Mouse (Mus musculus): Measurements from ENCODE around the gene Igf1r. TPM values are rescaled to one million over a fixed set of nuclear protein-coding genes. Genes with fewer than 3 reads are reported as not detected.

The Igf1r gene
- polyA plus RNA-seq, 1 experiment from 2014 or later: 6.8 TPM

DNA sequence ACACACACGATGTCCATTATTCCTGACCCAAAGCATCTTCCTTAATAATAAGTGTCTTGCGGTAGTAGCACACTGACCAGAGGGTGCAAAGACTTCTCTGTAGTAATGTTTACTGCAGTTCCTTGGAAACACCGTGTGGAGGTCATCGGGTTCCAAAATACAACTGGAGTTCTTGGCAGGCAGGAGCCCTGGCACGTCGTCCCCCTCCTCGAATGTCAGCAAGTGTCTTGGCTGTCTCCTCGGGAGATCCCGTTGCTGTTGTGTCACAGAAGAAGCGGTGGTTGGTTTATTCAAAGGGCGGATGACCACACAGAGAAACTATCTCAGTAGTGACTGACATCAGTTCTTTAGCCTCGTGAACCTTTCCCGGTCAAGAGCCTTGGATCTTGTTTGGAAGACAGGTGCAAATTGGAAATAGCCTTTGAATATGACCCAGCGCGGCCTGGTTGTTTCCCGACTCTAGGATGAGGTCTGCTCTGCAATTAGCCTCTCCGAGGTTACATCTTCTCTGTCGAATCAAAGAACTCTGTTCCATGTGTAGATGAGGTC, 263.0 kb downstream of the Igf1r start:
- Histone ChIP-seq H3K9ac (ENCODE audit: low read length) (no peak overlapping the region), H3K4me1 (replicated peaks; ENCODE audit: control insufficient read depth, insufficient read depth) (no peaks in the 10 kb centered on the region), H3K4me2 (replicated peaks; ENCODE audit: low read depth) (no peak overlapping the region), H3K9me3 (ENCODE audit: control insufficient read depth, low read length) (no peaks in the 10 kb centered on the region), H3K27me3 (ENCODE audit: control insufficient read depth, insufficient read depth, low read length) (no peaks in the 10 kb centered on the region), H3K27ac (replicated peaks) (no peak overlapping the region), H3K4me3 (ENCODE audit: low read depth, low read length) (no peak overlapping the region), H3K36me3 (ENCODE audit: control insufficient read depth, insufficient read depth, low read length) (peaks cover 17% of the 10 kb centered on the region)
- ATAC-seq (ENCODE audit: low FRiP score, low TSS enrichment) (no peak), DNase-seq (ENCODE audit: low spot score) (no peak)
- TF ChIP-seq EP300 (optimal IDR thresholded peaks at IDR 0.05) (no peak), CTCF (IDR thresholded peaks at IDR 0.05; ENCODE audit: low read depth) (no peak)
- WGBS: 71% methylated on average over 18 of the region's 18 CpGs

DNA sequence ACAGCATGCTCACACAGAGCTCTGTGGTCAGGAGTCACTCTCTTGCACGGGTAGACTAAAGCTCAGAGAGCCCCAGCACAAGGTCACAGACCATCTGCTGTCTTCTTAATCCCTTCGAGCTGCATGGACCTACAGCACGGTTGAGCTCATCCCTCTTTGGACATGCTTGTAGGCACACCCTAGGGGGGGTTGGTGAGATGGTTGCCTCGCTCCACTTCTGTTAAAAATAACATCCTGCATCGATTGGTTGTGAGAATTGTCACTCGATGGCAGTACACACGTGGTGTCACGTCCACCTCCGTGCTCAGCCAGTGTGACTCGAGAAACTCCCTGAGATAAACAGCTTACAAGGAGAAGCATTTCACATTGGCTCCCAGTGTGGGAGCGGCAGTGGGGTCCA, 266.3 kb downstream of the Igf1r start:
- Histone ChIP-seq H3K27me3 (ENCODE audit: control insufficient read depth, insufficient read depth, low read length) (no peaks in the 10 kb centered on the region), H3K4me2 (replicated peaks; ENCODE audit: low read depth) (no peak overlapping the region), H3K9ac (ENCODE audit: low read length) (no peak overlapping the region), H3K4me1 (replicated peaks; ENCODE audit: control insufficient read depth, insufficient read depth) (no peaks in the 10 kb centered on the region), H3K36me3 (ENCODE audit: control insufficient read depth, insufficient read depth, low read length) (peaks cover 15% of the 10 kb centered on the region), H3K4me3 (ENCODE audit: low read depth, low read length) (no peak overlapping the region), H3K27ac (replicated peaks) (no peak overlapping the region), H3K9me3 (ENCODE audit: control insufficient read depth, low read length) (no peaks in the 10 kb centered on the region)
- ATAC-seq (ENCODE audit: low FRiP score, low TSS enrichment) (no peak), DNase-seq (ENCODE audit: low spot score) (no peak)
- TF ChIP-seq CTCF (IDR thresholded peaks at IDR 0.05; ENCODE audit: low read depth) (no peak), EP300 (optimal IDR thresholded peaks at IDR 0.05) (no peak)
- 86% methylated on average over 11 of the region's 11 CpGs for WGBS

DNA sequence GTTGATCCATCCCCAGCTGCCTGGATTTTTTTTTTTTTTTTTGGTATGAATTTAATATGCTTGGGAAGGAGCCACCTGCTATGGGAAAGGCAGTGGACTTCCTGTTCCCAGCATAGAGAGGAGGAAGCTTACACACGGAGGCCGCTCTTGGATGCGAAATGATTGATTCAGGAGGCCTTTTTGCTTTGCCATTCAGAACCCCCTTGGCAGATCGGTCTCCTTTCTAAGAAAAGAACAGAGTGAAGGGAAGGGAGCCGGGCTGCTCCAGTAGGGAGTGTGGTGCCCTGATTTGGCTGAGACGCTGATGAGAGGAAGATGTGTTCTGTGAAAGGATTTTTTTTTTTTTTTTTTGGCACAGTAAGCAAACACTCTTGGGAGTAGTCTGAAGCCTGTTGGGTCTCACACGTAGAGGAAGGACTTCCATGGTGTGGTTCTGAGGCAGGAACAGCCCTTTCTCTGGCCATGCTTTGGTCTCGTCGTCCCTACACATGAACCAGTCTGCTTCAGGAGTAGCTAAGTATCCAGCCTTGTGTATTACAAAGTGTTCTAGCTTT, 269.1 kb downstream of the Igf1r start:
- WGBS: 67% methylated on average over 9 of the region's 9 CpGs
- Histone ChIP-seq H3K4me3 (ENCODE audit: low read depth, low read length) (no peak overlapping the region), H3K9me3 (ENCODE audit: control insufficient read depth, low read length) (no peaks in the 10 kb centered on the region), H3K4me2 (replicated peaks; ENCODE audit: low read depth) (no peak overlapping the region), H3K27me3 (ENCODE audit: control insufficient read depth, insufficient read depth, low read length) (no peaks in the 10 kb centered on the region), H3K27ac (replicated peaks) (no peak overlapping the region; the same call in 1 of the 2 replicates), H3K36me3 (ENCODE audit: control insufficient read depth, insufficient read depth, low read length) (peaks cover 20% of the 10 kb centered on the region), H3K9ac (ENCODE audit: low read length) (no peak overlapping the region), H3K4me1 (replicated peaks; ENCODE audit: control insufficient read depth, insufficient read depth) (no peaks in the 10 kb centered on the region)
- TF ChIP-seq CTCF (IDR thresholded peaks at IDR 0.05; ENCODE audit: low read depth): no peak
- DNase-seq (ENCODE audit: low spot score) (no peak), ATAC-seq (ENCODE audit: low FRiP score, low TSS enrichment) (no peak)

DNA sequence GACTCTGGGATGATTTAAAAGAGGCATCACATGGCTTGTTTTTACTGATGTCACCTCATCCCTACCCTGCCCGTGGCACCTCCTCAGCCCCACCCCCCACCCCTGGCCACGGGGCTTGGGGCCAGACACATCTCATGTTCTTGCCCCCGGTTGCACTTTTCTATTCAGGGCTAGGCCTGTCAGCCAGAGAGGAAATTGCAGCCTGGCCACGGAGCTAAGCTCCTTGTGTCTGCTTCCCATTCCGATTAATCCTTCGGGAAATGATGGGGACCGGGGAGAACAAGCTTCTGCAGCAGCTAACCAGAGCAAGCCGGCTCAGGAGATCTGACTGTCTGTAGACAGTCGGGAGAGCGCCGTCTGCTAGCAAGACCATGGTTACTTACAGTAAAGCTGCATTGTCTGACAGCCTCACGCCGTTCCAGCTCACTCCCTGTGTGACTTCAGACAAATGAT, 270.8 kb downstream of the Igf1r start:
- TF ChIP-seq EP300 (optimal IDR thresholded peaks at IDR 0.05) (no peak), CTCF (IDR thresholded peaks at IDR 0.05; ENCODE audit: low read depth) (no peak)
- DNase-seq (ENCODE audit: low spot score): no peak

DNA sequence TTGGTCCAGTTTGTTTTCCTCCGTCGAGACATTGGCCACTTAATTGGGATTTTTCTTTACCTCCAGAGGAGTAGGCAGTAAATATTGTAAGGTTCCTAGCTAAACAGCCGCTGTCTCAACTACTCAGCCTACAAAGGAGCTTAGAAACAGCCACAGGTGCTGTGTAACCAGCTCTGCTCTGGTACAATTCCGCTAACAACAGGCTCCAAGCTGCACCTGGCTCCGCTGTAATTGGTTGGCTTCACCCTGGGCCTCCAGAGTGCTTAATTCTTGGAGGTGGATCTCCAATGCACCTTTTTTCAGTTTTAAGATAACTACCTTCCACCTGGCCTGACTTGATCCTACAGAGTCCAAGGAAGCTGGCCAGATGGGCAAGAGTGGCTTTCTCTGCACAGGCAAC, 271.4 kb downstream of the Igf1r start:
- ATAC-seq (ENCODE audit: low FRiP score, low TSS enrichment) (no peak), DNase-seq (ENCODE audit: low spot score) (no peak)
- no peak for TF ChIP-seq CTCF (IDR thresholded peaks at IDR 0.05; ENCODE audit: low read depth)
- no peak for TF ChIP-seq EP300 (optimal IDR thresholded peaks at IDR 0.05)
- H3K4me1 ChIP-seq (replicated peaks; ENCODE audit: control insufficient read depth, insufficient read depth): no peaks in the 10 kb centered on the region
- H3K36me3 ChIP-seq (ENCODE audit: control insufficient read depth, insufficient read depth, low read length): peaks cover 17% of the 10 kb centered on the region
- no peak overlapping the region for H3K9ac ChIP-seq (ENCODE audit: low read length)
- no peak overlapping the region for H3K4me3 ChIP-seq (ENCODE audit: low read depth, low read length)
- no peak overlapping the region for H3K4me2 ChIP-seq (replicated peaks; ENCODE audit: low read depth)
- peak overlapping the region; percentile 85; the same call in 1 of the 2 replicates for H3K27ac ChIP-seq (replicated peaks)
- 92% methylated on average over 5 of the region's 5 CpGs for WGBS
- no peaks in the 10 kb centered on the region for H3K27me3 ChIP-seq (ENCODE audit: control insufficient read depth, insufficient read depth, low read length)
- no peaks in the 10 kb centered on the region for H3K9me3 ChIP-seq (ENCODE audit: control insufficient read depth, low read length)

More for the DNA sequence above, 270.8 kb downstream of the Igf1r start:
- Histone ChIP-seq H3K27me3 (ENCODE audit: control insufficient read depth, insufficient read depth, low read length) (no peaks in the 10 kb centered on the region), H3K27ac (replicated peaks) (peak overlapping the region; percentile 85), H3K4me2 (replicated peaks; ENCODE audit: low read depth) (no peak overlapping the region), H3K9ac (ENCODE audit: low read length) (no peak overlapping the region), H3K36me3 (ENCODE audit: control insufficient read depth, insufficient read depth, low read length) (peaks cover 23% of the 10 kb centered on the region), H3K4me1 (replicated peaks; ENCODE audit: control insufficient read depth, insufficient read depth) (no peaks in the 10 kb centered on the region), H3K4me3 (ENCODE audit: low read depth, low read length) (no peak overlapping the region), H3K9me3 (ENCODE audit: control insufficient read depth, low read length) (no peaks in the 10 kb centered on the region)
- peak; percentile 77; the same call in 1 of the 2 replicates for ATAC-seq (ENCODE audit: low FRiP score, low TSS enrichment)
- 40% methylated on average over 13 of the region's 13 CpGs for WGBS

DNA sequence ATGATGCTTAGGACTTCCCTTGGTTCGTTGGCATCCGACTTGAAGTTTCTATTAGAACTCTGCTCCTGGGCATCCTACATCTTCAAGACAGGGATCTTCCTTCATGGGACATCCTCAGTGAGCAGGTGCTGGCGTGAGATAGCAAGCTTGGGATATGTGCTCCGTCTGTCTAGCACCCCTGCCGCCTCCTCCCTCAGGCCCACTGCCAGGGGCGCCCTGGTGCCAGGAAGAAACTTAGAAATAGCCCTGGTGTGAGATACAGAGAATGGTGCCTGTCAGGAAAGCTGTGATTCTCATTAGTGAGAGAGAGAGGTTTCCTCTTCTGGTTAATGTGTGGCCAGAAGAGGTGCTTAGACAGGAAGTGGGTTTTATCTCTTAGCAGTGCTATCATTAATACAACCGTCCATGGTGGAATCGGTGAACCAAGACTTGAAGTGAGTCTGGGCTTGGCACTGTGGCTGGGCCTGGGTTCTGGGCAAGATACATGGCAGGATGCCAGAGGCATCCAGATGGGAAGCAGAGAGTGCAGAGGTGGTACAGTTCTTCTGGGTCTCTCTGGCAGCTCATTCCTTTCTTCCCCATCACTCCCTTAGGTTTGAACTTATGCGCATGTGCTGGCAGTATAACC, 272.9 kb downstream of the Igf1r start:
- no peak for ATAC-seq (ENCODE audit: low FRiP score, low TSS enrichment)
- Histone ChIP-seq H3K27me3 (ENCODE audit: control insufficient read depth, insufficient read depth, low read length) (no peaks in the 10 kb centered on the region), H3K36me3 (ENCODE audit: control insufficient read depth, insufficient read depth, low read length) (peaks cover 19% of the 10 kb centered on the region), H3K4me1 (replicated peaks; ENCODE audit: control insufficient read depth, insufficient read depth) (no peaks in the 10 kb centered on the region), H3K9ac (ENCODE audit: low read length) (no peak overlapping the region), H3K27ac (replicated peaks) (no peak overlapping the region), H3K4me2 (replicated peaks; ENCODE audit: low read depth) (no peak overlapping the region), H3K4me3 (ENCODE audit: low read depth, low read length) (no peak overlapping the region), H3K9me3 (ENCODE audit: control insufficient read depth, low read length) (no peaks in the 10 kb centered on the region)
- DNase-seq (ENCODE audit: low spot score): no peak
- 81% methylated on average over 9 of the region's 9 CpGs for WGBS
- TF ChIP-seq EP300 (optimal IDR thresholded peaks at IDR 0.05): no peak
- no peak for TF ChIP-seq CTCF (IDR thresholded peaks at IDR 0.05; ENCODE audit: low read depth)
